Mouse (Mus musculus) T-helper 17 cell (primary cell): Measurements from ENCODE around the gene Nr1i2.

Experiments used
- in situ Hi-C, 2 experiments: fragments of 300-600 bp; cut with MboI, MseI; formaldehyde crosslinking; loops; 1 replicate in 1 of 2; 2 replicates in 1 of 2; pipeline ENCODE4 v1.15.1; 2025; ENCODE audit warnings: high pct_unique_total_duplicates in 2 of 2

Gene Nr1i2

DNA sequence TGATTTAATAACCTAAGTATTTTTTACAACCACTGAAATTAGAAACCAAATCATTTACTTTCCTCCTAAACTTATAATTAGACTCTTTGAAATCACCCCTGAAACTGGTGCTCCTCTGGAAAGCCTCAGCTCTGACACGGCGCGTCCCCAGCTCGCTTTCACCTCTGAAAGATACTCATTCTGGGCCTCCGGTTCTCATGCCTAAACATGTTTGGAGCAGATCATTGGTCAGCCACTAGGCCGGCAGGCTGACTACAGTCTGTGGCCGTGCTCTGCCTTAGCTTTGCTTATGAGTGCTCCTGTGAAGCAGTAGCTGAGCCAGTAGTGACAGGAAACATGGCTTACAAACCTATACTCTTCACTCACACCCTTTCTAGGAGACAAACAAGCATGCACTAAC, 89.4 kb downstream of the Nr1i2 start:
- in situ Hi-C loops: no loop called here
